Mouse (Mus musculus) heart, postnatal 10 days (tissue): ENCODE data around the gene Padi2. TPM values are rescaled to one million over a fixed set of nuclear protein-coding genes. Genes with fewer than 3 reads are reported as not detected.

Experiments
- DNase-seq, 2 experiments: peaks; one replicate each; pipeline ENCODE4 v3.0.0; 2021
- intact Hi-C: fragments of 180-260 bp; cut with DNase I; formaldehyde crosslinking; loops from one replicate; pipeline ENCODE4 v1.15.1; 2025
- total RNA-seq, 2 experiments: library from RNA; stranded (reverse); gene quantifications; 2 replicates each; pipeline ENCODE4 v1.2.3; 2021

Padi2 gene
- total RNA-seq, 2 experiments from 2014 or later: 0.65 to 1.1 TPM

GRCm38 (mm10) chr4:140981605-140982004, 75.5 kb downstream of the Padi2 start:
- DNase-seq: no peak
- intact Hi-C loops: no loop called here

DNA sequence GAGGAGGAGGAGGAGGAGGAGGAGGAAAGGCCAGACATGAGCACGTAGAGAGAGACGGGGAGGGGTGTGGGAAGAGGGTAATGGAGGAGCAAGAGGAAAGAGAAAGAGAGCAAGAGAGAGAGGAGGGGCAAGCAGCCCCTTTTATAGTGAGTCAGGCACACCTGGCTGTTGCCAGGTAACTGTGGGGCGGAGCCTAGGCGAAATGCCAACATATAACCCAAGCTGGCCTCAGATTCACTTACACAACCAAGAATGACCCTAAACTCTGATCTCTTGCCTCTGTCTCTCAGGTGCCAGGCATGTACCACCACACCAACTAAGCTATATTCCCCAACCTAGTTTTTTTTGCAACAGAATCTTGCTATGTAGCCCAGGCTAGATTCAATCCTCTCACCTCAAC, 76.7 kb downstream of the Padi2 start:
- intact Hi-C loops: no loop called here
- DNase-seq: no peak

GRCm38 (mm10) chr4:140983442-140983841, 77.3 kb downstream of the Padi2 start:
- peak; percentile 65 to 70 for DNase-seq
- intact Hi-C loops: no loop called here

DNA sequence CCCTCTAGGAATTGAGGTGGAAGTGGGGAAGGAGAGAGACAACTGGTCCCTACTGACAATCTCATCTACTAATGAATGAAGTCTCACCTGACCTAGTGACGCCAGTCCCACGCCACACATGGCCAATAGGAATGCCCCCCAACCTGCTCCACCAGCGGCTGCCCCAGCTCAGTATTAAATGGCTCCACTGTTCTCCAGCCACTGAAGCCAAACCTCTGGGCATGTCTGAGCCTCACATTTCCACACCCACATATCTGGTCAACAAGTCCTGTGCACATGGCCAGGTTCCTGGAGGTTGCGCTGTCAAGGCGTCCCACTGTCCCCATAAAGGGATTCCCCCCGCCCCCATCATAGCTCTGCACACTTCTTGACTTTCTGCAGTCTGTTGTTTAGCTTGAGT, 78.4 kb downstream of the Padi2 start:
- DNase-seq: no peak
- intact Hi-C loops: no loop called here

DNA sequence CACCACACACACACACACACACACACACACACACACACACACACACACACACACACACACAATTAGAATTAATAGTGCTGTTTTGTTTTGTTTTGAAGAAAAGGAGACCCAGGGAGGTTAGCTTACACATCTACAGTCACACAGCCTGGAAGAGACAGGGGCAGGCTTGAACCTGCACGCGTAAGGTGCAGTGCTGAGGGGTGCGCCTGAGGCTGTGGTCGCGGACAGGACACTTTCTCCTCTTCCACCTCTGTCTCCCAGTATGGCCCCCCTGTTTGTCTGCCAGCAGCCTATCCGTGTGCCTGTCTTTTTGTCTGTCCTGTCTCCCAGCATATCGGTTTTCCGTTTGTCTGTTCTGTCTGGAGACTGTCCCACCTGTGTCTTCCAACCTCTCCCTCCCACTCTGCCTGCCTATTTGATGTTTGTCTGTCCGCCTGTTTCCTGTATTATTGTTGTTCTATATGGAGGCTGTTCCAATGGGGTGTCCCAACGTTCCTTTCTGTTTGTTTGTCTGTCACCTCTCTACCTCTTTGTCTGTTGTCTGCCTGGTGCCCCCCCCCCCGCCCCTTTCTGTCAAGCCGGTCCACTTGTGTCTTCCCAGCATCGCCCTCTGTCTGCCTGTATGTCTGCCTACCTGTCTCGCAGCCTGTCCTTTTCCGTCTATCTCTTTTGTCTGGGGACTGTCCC, 80.0 kb downstream of the Padi2 start:
- intact Hi-C loops: loop anchor here (1.0 kb wide), 1 partner anchor 23 kb away; no protein-coding TSS in a partner anchor

GRCm38 (mm10) chr4:140986711-140987395, 80.7 kb downstream of the Padi2 start, which contains the start of gene Atp13a2:
TSS of gene Atp13a2 (plus strand) at chr4:140986873.
- DNase-seq: peak; percentile 93 to 94
- intact Hi-C loops: loop anchor here (1.0 kb wide), 2 partner anchors 24 to 34 kb away; no protein-coding TSS in a partner anchor

More for the DNA sequence above, 80.0 kb downstream of the Padi2 start:
- no peak for DNase-seq

GRCm38 (mm10) chr4:140987476-140987875, 81.3 kb downstream of the Padi2 start:
- intact Hi-C loops: loop anchor here (1.0 kb wide), 1 partner anchor 34 kb away; no protein-coding TSS in a partner anchor
- DNase-seq: no peak

GRCm38 (mm10) chr4:140988706-140989290, 82.7 kb downstream of the Padi2 start:
- intact Hi-C loops: no loop called here
- peak in 1 of 2 experiments; percentile 32 for DNase-seq

- DNase-seq: no peak
- intact Hi-C loops: no loop called here
Observed at GRCm38 (mm10) chr4:140989447-140989846, 83.3 kb downstream of the Padi2 start.

GRCm38 (mm10) chr4:140992215-140992614, 86.1 kb downstream of the Padi2 start:
- DNase-seq: no peak
- intact Hi-C loops: no loop called here

- DNase-seq: no peak
- intact Hi-C loops: no loop called here
Observed at GRCm38 (mm10) chr4:140993846-140994245, 87.7 kb downstream of the Padi2 start.

GRCm38 (mm10) chr4:140995811-140996210, 89.7 kb downstream of the Padi2 start:
- no peak for DNase-seq
- intact Hi-C loops: no loop called here

DNA sequence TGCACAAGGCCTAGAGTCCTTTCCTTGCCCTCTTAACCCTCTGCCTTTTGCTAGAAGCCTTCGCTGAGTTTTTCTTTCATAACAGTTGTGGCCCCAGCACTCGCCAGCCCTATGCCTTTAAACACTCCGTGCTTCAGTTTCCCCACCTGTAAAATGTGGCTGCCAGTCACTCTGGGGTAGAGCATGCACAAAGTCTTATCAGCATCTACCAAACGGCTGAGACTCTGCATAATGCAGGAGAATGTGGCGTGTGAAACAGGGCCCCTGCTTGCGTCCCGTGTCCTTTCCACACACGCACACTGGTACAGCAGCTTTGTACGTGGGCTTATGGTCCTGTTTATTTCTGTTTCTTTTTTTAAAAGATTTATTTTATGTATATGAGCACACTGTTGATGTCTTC, 90.7 kb downstream of the Padi2 start:
- intact Hi-C loops: no loop called here
- DNase-seq: no peak

Other genes with a start within 250 kb of the Padi2 start
- 10 to 100 TPM; 55.4 to 68.4 TPM for gene Arhgef10l, start 240.3 kb upstream of the Padi2 start, total RNA-seq
- gene Rcc2, start 205.8 kb upstream of the Padi2 start, total RNA-seq: 10 to 100 TPM; 31.8 to 36.0 TPM
- not detected for gene Padi6, start 163.7 kb upstream of the Padi2 start, total RNA-seq
- gene Padi4, start 132.1 kb upstream of the Padi2 start, total RNA-seq: under 1 TPM; 0.40 to 0.48 TPM
- under 1 TPM; 0.12 TPM for gene Padi3, start 95.7 kb upstream of the Padi2 start, total RNA-seq
- not detected for gene Padi1, start 60.6 kb upstream of the Padi2 start, total RNA-seq
- 100 to 1,000 TPM; 725 to 746 TPM for gene Sdhb, start 54.9 kb downstream of the Padi2 start, total RNA-seq
- 10 to 100 TPM; 20.0 to 24.7 TPM for gene Atp13a2, start 80.5 kb downstream of the Padi2 start, total RNA-seq
- gene Mfap2, start 104.1 kb downstream of the Padi2 start, total RNA-seq: 10 to 100 TPM; 47.6 to 53.7 TPM
- 1 to 10 TPM; 7.0 to 7.4 TPM for gene Crocc, start 154.2 kb downstream of the Padi2 start, total RNA-seq
- gene Necap2, start 172.0 kb downstream of the Padi2 start, total RNA-seq: 10 to 100 TPM; 33.3 to 34.3 TPM
- gene Spata21, start 182.0 kb downstream of the Padi2 start, total RNA-seq: not detected
- gene Szrd1, start 233.4 kb downstream of the Padi2 start, total RNA-seq: 100 to 1,000 TPM in 1 of 2 experiments, 10 to 100 TPM in 1; 92.4 to 108 TPM
- 10 to 100 TPM; 14.7 to 15.6 TPM for gene Fbxo42, start 241.6 kb downstream of the Padi2 start, total RNA-seq